Mouse (Mus musculus) G1E (cell line): ENCODE results near the gene Cxcr5.

Experiments
- CTCF ChIP-seq: IDR thresholded peaks from 2 replicates; pipeline ENCODE4 v1.5.1; 2012; ENCODE audit warnings: low read depth, low read length, inconsistent platforms, mixed read lengths
- TAL1 ChIP-seq: conservative IDR thresholded peaks from 2 replicates; pipeline ENCODE4 v1.6.1; 2012; ENCODE audit warnings: low read depth, low read length, inconsistent platforms, mixed read lengths

- no peak for TF ChIP-seq TAL1
- TF ChIP-seq CTCF = no peak
These were observed 19.7 kb upstream of the Cxcr5 start for GRCm38 (mm10) chr9:44581423-44581822.
